Mouse (Mus musculus) layer of hippocampus, adult 11-12 months (tissue): ENCODE results near the gene Npff.

Source experiments
- DNase-seq: peaks from one replicate; pipeline ENCODE4 v3.0.0; 2022; ENCODE audit warnings: low spot score

Gene Npff

GRCm38 (mm10) chr15:102524892-102525485 is at the start of gene Npff:
Npff (minus strand) TSS chr15:102524942.
- peak; percentile 86 for DNase-seq

- no peak for DNase-seq
Observed at GRCm38 (mm10) chr15:102572081-102572480, 47.3 kb upstream of the Npff start.

- DNase-seq, result no peak
Observed at GRCm38 (mm10) chr15:102567849-102568248, 43.1 kb upstream of the Npff start.

- no peak for DNase-seq
Observed at GRCm38 (mm10) chr15:102563681-102564080, 38.9 kb upstream of the Npff start.

GRCm38 (mm10) chr15:102563061-102563460 is 38.3 kb upstream of the Npff start:
- no peak for DNase-seq

- no peak for DNase-seq
Observed at GRCm38 (mm10) chr15:102562491-102562890, 37.7 kb upstream of the Npff start.

- DNase-seq, result no peak
Observed at GRCm38 (mm10) chr15:102557580-102557979, 32.8 kb upstream of the Npff start.

GRCm38 (mm10) chr15:102555581-102555980 is 30.8 kb upstream of the Npff start:
- DNase-seq, result no peak

GRCm38 (mm10) chr15:102552599-102552998 is 27.9 kb upstream of the Npff start:
- no peak for DNase-seq

GRCm38 (mm10) chr15:102547478-102547877 is 22.7 kb upstream of the Npff start:
- no peak for DNase-seq

- peak; percentile 93 for DNase-seq
Observed at GRCm38 (mm10) chr15:102546677-102547427, 22.1 kb upstream of the Npff start.

GRCm38 (mm10) chr15:102546246-102546645 is 21.5 kb upstream of the Npff start:
- no peak for DNase-seq

GRCm38 (mm10) chr15:102544801-102545200 is 20.1 kb upstream of the Npff start:
- DNase-seq, result peak; percentile 47

- no peak for DNase-seq
Observed at GRCm38 (mm10) chr15:102533926-102534325, 9.2 kb upstream of the Npff start.

GRCm38 (mm10) chr15:102532106-102532900 is 7.6 kb upstream of the Npff start:
- no peak for DNase-seq

GRCm38 (mm10) chr15:102531586-102531985 is 6.8 kb upstream of the Npff start:
- DNase-seq, result no peak

- DNase-seq, result no peak
Observed at GRCm38 (mm10) chr15:102530566-102530965, 5.8 kb upstream of the Npff start.

- DNase-seq, result no peak
Observed at GRCm38 (mm10) chr15:102528396-102528795, 3.7 kb upstream of the Npff start.

- no peak for DNase-seq
Observed at GRCm38 (mm10) chr15:102527936-102528335, 3.2 kb upstream of the Npff start.

- DNase-seq, result no peak
Observed at GRCm38 (mm10) chr15:102526111-102527002, 1.6 kb upstream of the Npff start.

GRCm38 (mm10) chr15:102521480-102521879 is 3.3 kb downstream of the Npff start:
- no peak for DNase-seq

GRCm38 (mm10) chr15:102520416-102520815 is 4.3 kb downstream of the Npff start:
- no peak for DNase-seq
